Mouse (Mus musculus): ENCODE data around the gene Wipf1.

Gene Wipf1

DNA sequence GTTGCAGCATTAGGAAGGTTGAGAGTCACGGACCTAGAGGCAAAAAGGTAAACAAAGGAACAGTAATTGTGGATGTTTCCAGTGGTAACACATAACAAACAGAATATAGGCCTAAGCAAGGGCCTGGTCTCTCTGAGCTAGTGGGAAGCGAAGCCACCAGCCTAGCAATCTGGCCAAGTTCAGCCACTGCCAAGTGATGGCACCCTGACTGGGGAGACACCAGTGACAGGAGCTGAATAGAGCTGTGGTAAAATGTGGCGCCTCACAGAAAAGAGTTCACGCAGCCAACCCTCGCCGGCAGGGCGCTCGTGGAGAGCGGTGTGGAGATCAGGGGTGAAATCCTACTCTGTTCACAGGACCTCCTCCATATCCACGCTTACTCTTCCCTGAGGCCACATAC, 63.1 kb downstream of the Wipf1 start:
- no peak for DNase-seq

DNA sequence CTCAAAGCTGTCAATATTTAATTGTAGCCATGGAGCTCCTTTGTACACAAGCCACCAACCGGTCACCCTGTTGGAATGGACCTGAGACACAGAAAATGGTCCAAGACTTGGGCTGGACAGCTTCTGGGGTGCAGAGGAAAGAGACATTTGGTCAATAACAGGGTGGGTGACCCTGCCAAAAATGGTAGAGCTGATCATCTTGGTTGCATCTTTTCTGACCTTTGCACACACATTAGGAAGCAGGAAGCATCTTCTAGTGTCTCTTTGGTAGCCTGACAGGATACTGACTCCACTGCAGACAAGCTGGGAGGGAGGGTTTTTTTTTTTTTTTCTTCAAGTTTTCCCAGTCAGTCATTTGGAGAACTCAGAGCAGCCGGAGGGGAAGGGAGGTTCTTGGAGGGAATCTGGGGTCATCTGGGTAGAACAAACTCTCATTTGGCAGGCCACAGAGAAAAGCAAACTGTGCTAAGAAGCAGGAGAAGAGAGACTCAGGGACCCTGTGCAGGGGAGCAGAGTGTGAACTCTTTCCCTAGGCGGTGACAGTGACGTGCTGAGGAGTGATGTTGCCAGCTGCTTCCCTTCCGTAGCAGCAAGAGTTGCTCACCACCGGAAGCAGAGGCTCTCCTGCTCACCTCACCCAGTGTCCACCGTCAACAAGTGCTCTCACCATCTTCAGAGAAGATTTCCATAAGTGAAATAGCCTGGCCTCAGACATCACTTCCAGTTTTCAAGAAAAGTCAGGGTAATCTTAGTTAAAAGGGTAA, 65.9 kb downstream of the Wipf1 start:
- no peak for DNase-seq

DNA sequence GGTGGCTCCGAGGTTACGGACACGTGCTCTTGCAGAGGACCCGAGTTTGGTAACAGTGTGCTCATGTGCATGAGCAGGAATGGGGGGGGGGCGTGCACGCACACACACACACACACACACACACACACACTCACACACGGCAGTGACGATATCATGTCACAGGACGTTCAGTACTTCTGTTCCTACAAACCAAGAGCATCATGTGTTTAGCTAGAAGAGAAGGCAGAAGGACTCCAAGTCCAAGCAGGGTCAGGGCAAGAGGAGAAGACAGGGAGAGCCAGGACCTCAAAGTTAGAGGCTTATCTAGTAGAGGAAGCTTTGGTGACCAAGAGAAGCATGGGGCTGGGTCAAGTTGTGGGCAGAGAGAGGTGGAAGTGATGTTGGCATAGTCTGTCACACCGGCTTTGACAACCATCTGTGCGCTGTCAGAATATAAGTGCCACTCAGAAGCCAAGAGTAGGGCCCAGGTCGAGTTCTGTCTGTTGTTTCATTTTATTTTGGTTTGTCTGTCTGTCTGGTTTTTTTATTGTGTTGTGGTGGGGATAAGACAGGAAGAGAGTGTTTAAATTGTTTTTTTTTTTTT, 66.7 kb downstream of the Wipf1 start:
- no peak for DNase-seq

DNA sequence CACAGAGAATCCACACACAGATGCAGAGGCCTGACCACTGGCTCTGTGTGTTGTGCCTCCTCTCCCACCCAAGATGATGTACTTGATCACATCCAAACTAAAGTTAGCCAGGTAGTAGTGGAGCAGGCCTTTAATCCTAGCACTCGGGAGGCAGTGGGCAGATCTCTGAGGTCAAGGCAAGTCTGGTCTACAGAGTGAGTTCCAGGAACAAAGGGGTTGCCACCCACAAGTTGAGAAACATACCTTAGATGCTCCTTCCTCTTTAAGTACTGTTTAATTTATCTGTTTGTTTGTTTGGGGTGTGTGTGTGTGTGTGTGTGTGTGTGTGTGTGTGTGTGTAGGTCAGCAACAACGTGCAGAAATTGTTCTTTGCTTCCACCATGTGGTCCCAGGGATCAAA, 67.3 kb downstream of the Wipf1 start:
- DNase-seq, result no peak

DNA sequence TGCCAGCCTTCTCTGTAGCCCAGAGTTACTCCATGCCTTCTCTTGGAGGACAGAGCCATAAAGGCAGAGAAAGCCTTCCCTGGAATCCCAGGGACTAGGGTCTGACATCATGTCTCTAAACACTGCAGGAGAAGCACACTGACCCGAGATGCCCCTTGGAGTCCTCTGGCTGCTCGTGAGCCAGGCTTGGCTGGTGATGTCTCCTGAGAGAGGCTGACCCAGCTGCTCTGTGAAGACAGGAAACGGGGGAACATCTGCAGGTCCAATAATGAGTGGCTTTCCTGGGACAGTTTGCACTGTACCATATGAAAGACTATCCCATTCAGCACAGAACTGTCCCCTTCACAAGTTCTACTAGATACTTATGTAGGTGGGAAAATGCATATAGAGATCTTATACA, 69.4 kb downstream of the Wipf1 start:
- no peak for DNase-seq

DNA sequence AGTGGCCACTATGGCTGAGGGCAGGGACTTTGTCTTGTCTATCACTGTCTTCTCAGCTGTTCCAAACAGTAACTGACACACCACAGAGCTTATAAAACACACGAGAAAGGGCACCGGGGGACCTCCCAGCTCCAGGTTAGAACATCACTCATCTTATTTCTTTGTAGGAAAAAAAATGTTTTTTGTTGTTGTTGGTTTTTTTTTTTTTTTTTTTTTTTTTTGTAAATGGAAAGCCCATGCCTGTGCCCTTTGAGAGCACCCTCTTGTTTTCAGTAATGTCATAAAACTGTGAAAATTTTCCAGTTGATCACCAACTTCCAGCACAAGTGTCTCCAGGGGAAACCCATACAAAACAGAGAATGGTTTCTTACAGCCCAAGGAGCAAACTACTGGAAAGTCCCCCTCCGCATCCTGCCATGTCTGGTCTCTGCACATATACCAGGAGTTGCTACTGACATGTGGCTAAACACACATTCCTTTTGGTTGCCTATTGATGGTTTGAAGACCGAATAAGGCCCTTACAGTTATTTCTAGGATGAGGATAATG, 69.9 kb downstream of the Wipf1 start:
- no peak for DNase-seq

DNA sequence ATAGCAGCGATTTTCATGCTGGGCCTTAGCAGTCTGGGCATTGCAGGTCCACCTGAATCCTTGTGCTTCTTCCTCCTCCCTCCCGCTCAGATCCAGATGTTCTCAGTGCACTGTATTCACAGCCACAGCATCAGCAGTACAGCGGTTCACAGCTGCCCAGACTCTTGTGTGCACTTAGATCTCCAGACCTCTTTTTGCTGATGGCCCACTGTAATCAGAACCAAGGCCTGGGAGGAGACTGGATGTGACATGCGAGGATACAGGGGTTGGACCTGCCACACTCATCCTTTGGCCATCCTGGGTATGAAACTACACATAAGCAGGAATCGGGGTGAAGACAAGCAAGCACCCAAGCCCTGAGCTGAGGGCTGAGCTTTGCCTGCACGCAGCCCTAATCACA, 72.6 kb downstream of the Wipf1 start:
- no peak for DNase-seq

DNA sequence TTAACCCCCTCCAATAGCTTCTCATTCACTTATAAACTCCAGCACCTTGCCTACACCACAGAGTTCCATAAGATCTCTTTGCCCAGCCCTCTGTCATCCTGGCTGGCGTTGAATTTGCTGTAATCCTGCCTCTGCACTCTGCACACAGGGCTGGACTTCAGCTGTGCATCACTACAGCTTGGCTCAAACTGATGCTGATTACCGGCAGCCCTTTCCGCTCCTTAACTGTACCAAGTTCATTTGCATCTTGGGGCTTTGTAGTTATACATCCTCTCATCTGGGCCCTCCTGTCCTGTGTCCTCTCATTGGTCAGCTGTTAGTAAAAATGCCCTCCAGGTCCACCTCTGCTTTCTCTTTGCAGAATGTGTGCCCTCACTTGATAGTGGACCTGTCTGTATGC, 73.4 kb downstream of the Wipf1 start:
- no peak for DNase-seq

DNA sequence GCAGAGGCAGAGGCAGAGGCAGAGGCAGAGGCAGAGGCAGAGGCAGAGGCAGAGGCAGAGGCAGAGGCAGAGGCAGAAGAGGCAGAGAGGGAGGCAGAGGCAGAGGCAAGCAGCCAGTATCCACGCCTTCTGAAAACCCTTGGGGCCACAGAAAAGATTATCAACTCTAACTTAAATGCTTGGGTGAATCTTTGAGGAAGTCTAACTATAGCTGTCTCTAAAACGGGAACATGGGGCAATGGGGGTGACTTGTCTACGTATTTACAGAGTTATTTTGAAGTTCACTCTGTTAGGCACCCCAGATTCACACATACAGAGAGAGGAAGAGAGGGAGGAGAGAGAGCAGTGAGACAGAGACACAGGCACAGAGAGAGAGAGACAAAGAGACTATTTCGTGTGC, 74.0 kb downstream of the Wipf1 start:
- no peak for DNase-seq

DNA sequence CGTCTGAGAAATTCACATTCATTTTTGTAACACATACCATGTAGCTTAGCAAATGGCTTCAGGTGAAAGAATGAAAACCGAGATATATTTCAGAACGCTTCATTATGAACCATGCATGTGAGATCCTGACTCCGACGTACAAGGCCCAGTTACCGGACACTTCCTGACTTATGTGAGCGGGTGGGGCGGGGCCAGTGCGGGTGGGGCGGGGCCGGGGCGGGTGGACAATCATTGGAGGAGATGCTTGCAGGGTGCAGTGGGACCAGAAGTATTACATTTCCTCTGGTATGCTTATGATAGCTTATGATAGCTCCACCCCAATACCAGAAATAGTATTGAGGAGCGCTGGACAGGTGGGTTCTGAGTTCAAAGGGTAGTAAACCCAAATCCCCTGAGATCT, 74.9 kb downstream of the Wipf1 start:
- no peak for DNase-seq

DNA sequence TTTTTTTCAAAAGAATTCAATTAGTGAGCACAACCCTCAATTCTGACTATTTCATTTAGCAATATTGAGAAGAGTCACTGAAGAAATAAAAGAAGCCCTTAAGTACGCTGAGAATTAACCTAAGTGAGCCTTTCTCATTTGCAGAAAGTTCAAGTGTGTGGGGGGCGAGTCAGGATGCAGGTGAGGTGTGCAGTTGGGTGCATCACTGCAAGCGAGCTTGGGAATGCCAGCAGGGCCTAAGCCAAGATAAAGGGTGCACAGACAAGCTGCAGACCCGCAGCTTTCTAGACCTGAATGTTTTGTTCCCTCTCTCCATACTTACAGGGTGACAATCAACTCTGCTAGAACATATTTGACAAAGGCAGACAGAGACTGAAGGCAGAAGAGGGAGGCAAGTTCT, 75.3 kb downstream of the Wipf1 start:
- DNase-seq, result no peak

DNA sequence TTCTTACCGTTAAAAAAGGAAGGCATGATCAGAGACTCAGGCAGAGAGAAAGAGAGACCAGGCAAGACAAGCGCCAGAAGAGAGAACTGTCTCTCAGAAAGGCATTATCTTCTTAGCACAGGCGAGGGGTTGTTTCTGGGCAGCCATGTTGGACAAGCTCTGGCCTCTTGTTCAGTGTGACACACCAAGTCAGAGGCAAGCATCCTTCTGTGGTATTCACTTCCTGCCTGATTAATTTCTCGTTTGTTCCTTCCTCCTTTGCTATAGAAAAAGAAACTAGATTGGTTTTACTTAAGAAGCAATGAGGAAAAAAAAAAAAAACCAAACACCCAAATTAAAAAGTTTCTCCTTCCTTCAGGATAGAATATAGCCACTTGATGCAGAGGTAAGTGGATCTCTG, 75.8 kb downstream of the Wipf1 start:
- no peak for DNase-seq

DNA sequence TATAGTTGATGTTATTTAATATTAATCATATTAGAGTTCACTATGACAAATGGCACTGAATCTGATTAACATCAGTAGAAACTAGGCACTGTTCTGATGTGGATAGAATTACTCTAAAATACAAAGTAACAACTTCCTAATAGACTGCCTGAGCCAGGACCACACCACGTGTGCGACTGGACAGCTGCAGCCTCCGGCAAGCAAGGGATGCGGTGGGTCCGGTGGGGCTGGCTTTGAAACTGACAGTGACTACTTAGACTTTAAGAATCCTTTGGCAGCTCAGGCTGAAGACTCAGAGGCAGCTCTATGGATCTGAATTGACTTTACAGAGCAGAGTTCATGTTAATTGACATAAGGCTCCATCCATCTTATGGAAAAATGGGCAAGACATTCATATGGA, 76.4 kb downstream of the Wipf1 start:
- DNase-seq, result no peak

DNA sequence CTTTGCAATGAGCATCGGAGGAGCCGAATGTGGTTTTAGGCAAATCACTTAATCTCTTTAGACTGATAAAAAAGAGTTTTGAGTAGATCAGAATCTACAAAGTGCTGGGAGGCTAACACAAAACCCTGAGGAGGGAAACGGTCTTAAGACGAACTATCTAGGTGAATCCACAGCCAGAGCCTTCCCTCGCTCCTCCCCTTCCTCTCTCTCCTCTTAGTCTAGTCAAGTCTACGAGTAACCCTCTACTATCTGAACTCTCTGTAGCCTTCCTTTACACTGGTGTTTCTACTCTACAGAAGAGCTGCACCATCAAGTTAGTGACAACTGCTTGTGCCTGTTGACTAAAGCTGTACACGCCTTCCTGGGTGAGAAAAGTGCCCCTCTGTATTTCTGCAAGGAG, 77.0 kb downstream of the Wipf1 start:
- DNase-seq, result no peak

DNA sequence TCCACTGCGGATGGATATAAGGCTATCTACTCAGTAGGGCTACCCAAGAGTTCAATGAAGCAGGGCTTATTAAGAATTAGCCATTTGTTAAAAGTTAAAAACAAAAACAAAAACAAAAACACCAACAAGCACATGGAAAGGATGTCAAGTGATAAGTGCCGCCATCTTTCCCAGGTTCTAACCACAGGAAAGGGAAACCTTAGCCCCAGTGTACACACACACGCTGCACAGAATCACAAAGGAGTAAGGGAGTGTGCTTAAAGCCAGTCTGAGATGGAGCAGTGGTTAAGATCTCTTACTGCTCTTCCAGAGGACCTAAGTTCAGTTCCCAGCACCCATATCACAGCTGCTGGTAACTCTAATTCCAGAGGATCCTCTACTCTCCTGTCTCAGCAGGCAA, 78.0 kb downstream of the Wipf1 start:
- DNase-seq, result no peak

DNA sequence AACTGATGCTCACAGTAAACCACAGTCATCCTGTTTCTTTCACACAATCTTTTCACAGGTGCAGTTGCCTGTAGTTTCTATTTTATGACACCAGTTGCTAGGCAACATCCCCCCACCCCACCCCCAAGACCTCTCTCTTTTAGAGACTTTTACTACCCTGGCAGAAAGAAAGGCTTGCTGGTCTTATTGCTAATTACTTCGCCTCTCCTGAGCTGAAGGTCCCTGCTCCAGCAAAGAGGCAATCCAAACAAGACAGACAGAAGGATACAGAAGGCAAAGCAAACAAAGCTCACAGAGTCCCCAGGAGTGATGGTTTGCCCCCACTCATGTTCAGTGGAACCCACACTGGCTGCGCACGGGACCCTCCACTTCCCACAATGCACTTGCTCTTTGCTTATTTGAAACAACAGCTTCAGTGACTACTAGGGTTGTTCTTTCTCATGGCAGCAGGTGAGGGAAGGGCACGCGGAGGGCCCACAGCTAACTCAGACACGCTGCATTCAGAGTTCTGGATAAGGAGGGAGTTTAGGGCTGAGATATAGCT, 79.3 kb downstream of the Wipf1 start:
- DNase-seq, result no peak

DNA sequence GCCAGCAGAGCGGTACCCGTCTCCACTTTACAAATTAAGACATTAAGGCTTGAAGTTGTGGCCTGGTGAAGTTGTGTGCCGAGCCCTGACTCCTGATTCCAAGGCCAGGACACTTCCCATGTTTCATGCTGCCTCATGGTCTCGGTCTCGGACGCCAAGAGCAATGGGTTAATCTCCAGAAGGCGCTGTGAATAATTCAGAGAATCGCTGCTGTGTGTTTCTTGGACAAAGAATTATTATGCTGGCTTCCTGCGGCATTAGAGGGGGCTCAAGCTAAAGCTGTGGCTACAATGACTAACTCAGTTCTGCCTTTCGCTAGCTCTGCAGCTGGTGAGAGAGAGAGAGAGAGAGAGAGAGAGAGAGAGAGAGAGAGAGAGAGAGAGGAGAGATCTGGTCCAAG, 85.5 kb downstream of the Wipf1 start:
- no peak for DNase-seq

DNA sequence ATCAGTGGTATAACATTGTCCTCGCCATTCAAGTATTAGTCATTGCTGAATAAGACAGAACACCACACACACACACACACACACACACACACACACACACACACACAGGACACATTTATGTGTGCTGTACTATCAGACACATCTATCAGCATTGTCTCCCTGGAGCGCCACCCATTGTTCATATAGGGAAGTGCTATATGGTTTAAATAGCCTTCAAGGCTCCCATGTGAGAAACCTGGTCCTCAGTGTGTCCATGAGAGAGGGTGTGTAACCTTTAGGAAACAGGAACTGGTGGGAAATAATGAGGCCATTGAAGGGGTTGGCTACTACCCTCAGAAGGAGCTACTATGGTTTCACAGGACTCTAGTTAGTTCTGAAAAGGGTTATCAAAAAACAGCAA, 87.5 kb downstream of the Wipf1 start:
- DNase-seq, result no peak

DNA sequence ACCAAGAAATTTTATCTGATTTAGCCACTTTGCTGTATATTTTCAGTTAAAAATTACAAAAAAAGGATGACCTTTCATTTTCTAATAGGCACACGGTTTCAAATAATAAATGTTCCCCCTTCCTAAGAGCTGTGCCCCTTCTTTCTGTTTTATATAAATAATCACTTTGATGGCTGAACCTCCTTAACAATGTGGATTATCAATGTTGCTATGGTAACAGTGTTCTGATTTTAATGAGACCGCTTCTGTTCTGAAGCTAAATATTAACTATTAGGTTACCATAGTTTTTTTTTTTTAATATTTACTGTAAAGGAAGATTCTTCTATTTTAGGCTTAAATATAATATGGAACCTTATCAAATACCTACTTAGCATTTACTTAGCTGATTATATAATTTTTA, 89.2 kb downstream of the Wipf1 start:
- DNase-seq, result no peak

DNA sequence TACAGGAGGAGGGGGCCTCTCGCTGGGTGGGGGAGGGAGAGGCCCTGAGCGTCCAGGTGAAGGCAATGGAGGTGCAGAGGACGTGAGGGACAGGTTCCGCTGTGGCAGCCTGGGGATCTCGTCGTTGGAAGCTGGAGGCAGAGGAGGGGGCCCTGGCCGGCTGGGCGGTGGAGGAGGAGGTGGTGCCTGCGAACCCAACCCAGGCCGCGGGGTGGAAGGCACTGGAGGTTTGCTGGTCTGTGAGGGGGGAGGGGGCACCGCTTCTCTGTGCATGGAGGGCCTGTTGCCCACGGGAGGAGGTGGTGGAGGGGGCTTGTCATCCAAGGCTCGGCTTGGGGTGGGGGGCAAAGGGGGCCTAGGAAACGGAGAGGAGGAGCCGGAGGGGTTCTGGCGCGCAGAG, 92.6 kb downstream of the Wipf1 start:
- no peak for DNase-seq

DNA sequence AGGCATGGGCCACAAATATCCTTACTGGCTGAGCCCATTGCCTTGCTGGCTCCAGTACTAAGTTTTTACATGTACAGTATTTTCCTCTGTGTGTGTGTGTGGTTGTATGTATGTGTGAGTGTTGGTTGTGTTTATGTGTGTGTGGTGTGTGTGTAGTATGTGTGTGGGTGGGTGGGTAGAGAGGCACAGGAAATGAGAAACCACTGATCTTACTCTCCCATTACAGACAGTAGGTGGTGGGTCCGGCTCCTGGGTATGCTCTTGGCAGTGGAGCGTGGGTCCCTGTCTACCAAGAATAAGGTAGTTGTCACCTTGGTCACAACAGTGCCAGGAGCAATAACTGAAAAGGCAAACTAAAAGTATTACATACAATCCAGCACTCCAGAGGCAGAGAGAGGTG, 93.7 kb downstream of the Wipf1 start:
- no peak for DNase-seq

DNA sequence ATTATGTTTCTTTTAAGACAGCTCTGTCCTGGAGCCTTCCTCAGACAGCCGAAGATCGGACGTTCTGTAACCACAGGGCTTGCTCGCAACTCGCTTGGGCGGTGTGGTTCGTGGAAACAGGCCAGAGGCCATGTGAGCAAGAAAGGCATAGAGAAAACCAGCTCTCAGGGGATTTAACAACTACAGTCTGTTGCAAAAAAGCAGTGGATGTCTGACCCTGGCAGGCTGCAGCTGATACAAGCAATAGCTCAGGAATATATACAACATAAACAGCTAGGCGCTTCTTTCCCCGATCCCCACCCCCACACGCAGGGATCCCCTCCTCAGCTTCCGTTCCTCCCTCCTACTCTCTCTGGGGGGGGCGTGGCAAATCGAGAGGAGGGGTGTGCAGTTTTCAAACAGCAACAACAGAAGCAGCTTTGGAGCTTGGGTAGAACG, 97.6 kb downstream of the Wipf1 start:
- no peak for DNase-seq

DNA sequence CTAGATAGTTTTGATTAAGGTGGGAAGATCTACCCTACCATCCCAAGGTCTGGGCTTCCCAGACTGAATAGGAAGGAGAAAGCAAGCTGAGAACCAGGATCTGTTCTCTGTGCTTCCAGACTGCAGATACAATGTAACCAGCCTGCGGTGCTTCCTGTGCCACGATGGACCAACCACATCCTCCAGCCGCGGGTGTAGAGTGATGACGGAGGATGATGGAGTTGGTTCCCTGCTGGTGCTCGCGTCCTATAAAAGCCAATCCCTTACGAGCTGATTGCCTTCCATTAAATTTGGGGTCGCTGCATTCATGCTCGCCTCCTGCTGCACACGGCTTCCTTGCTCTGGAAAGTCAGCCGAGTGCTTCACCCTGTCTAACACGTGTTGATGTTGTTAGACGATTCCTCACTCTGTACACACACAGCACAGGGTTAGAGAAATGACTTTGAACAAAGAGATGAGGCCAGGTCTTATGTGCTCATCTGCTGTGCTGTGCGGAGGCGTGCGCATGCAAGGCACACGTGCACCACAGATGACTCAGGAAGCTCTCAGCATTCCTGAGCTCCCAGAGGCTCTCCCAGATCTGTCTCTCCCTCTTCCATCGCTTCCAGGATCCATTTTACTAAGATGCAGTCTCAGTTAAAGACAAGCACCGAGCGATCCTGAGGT, 100.6 kb downstream of the Wipf1 start:
- peak; percentile 72 for DNase-seq

DNA sequence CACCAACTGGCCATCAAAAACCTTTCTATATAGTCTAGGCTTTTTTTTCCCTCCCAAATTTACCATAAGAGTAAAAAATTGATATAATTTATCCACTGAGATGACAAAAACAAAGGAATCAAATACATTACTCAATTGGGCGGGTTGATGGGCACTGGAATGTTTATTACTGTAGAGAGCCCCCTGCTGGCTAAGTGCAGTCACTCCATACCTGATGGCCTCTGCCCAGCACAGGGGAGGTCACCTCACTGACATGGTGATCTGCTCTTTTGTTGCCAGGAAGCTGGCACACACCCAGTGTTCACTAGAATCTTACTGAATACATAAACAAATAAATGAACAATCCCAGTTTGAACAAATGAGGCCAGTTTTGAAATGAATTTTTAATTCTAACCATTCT, 102.2 kb downstream of the Wipf1 start:
- no peak for DNase-seq
